Mouse (Mus musculus) embryonic fibroblast, embryonic 13.5 days (primary cell): ENCODE data around the gene Fam81a. TPM values are rescaled to one million over a fixed set of nuclear protein-coding genes. Genes with fewer than 3 reads are reported as not detected.

Experiments
- H3K27ac ChIP-seq: 2 replicates; pipeline ENCODE4 v1.5.1; 2012; ENCODE audit warnings: low read length, control low read depth, inconsistent platforms; ENCODE audit not compliant: insufficient read depth
- H3K4me1 ChIP-seq: 2 replicates; pipeline ENCODE4 v1.6.1; 2011; ENCODE audit warnings: low read length; ENCODE audit not compliant: control insufficient read depth, insufficient read depth
- H3K4me3 ChIP-seq: 2 replicates; pipeline ENCODE4 v1.5.1; 2011; ENCODE audit warnings: mild to moderate bottlenecking, control low read depth, low read length; ENCODE audit not compliant: insufficient read depth
- CTCF ChIP-seq: IDR thresholded peaks from 2 replicates; pipeline ENCODE4 v1.5.1; 2011; ENCODE audit warnings: mild to moderate bottlenecking, control low read depth, low read length, moderate library complexity, borderline replicate concordance; ENCODE audit not compliant: insufficient read depth
- POLR2A ChIP-seq: IDR thresholded peaks from 2 replicates; pipeline ENCODE4 v1.6.1; 2011; ENCODE audit warnings: low read depth, mild to moderate bottlenecking, control low read depth, low read length, moderate library complexity
- polyA plus RNA-seq: library from polyadenylated mRNA; stranded (reverse); fragments of >200 nt; gene quantifications from 2 replicates; pipeline ENCODE4 v1.2.4, GENCODE M21; 2011; ENCODE audit warnings: low read depth; ENCODE audit not compliant: missing spikeins, insufficient read length

Gene Fam81a
- polyA plus RNA-seq, result 1.7 and 2.5 TPM in 2 replicates

DNA sequence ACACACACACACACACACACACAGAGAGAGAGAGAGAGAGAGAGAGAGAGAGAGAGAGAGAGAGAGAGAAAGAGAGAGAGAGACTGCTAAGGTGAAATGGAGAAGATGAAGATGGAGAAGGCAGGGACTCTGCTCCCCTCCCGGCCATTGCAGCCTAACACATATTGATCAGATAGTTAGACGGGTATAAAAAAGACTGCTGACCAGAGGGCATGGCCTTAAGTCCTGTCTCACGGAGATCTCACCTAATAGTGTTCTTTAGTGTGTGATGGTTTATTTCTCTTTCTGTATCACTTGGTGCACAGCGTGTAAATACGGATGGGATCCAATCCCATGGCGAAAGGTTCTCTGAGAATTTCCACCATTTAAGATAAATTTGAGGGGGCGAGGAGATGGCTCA, at the start of gene Fam81a:
Fam81a (minus strand) TSS at position 101 of the 400 bp plus-strand sequence.
- TF ChIP-seq POLR2A, result no peak
- TF ChIP-seq CTCF, result no peak
- peaks cover 3% of the 10 kb centered on the region for H3K4me1 ChIP-seq
- no peak within 1 kb of the TSS for H3K27ac ChIP-seq
- H3K4me3 ChIP-seq, result peak within 1 kb of the TSS; percentile 41

DNA sequence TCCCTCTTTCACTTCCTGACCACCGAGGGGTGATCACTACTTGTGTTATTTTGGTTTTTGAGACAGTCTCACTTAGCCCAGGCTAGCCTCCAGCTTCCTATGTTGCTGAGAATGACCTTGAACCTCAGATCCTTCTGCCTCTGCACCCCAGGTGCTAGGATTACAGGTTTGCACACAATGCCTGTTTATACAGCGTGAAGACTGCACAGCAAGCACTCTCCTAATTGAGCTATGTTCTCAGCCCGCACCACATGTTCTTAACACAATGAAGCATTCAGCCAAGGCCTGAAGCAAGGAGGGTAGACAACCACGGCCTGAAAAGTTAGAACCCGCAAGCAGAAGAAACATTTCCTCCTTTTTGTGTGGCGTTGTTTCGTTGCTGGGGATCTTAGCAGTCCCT, 40.3 kb upstream of the Fam81a start:
- no peak for TF ChIP-seq CTCF
- no peak for TF ChIP-seq POLR2A
- Histone ChIP-seq H3K4me1 (no peaks in the 10 kb centered on the region), H3K4me3 (no peak overlapping the region), H3K27ac (no peak overlapping the region)

DNA sequence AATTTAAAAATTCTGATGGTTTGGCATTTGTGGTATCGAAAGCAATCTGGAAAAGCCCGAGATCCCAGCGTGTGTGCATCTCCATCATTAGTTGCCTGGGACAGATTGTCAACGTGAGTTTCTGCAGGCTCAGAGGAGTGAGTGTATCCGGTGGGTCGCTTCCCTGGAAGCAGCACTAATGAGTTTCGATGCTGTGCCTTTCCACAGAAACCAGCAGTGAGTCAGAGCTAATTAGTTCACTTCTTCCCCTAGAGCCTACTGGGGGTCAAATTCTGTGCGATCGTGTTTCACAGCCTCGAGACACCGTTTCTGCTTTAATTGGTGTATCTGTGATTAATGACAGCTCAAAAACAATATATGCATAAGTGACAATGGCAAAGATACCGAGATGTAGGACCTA, 39.4 kb upstream of the Fam81a start:
- no peak overlapping the region for H3K27ac ChIP-seq
- TF ChIP-seq POLR2A (no peak), CTCF (no peak)
- H3K4me3 ChIP-seq, result no peak overlapping the region
- no peaks in the 10 kb centered on the region for H3K4me1 ChIP-seq

DNA sequence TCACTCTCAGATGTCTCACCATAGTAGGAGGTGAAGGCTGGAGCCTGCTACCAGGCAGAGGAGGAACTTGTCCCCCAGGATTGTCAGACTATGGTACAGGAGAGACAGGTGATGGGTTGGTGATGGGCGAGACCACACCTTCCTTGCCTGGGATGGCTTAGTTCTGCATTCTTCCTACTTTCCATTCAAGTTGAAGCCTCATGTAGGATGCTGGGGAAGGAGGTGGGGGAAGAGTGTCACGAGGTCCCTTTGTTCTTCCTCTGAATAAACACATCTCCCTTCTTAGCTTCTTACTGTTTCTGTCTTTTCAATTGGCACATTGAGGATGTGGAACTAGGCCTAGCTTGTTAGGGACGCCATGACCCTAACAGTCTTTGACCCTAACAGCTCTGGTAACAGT, 33.9 kb upstream of the Fam81a start:
- H3K4me3 ChIP-seq, result no peak overlapping the region
- H3K27ac ChIP-seq, result no peak overlapping the region
- no peaks in the 10 kb centered on the region for H3K4me1 ChIP-seq
- TF ChIP-seq CTCF, result no peak
- no peak for TF ChIP-seq POLR2A

DNA sequence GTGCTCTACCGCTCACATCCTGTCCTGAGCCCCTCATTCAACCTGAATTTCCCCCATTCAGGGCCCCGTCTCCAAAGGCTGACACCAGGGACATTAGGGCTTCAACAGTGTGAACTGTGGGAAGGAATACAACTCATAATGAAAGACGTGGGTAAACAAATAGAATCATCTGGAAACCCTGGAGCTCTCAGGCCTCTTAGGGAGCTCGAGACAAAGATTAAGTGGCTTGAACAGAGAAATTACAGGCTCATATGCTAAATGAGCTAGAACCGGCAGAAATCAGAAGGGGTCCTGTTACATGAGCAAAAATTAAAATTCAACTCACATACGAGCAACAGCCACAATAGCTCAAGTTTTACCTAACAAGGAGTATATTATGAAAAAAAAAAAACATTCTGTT, 32.5 kb upstream of the Fam81a start:
- no peak overlapping the region for H3K4me3 ChIP-seq
- TF ChIP-seq CTCF (no peak), POLR2A (no peak)

DNA sequence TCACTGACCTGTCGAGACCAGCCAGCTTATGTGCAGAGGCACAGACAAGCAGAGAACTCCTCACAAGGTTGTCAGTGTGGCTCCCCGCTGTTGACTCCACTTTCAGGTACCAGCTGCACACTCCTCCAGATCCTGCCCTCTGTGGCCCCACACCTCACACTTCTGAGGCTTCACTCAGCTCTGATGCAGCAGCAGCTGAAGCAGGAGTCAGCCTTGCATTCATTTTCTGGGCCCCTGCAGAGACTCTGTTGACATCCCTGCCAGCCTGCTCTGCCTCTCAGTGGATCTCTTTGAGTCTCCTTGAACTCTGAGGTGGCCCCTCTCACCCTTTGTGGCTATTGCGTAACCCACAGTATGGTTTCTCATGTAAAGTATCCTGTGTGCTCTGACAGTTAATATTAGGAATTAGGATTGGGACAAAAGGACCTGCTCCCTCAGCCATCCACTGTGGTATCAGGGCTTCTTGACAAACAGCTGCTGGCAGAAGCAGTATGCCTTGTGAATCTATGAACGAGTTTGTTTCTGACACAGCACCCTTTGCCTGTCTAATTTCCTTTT, 32.0 kb upstream of the Fam81a start:
- Histone ChIP-seq H3K27ac (no peak overlapping the region), H3K4me3 (no peak overlapping the region), H3K4me1 (no peaks in the 10 kb centered on the region)
- TF ChIP-seq CTCF (no peak), POLR2A (no peak)

More for the DNA sequence above, 32.5 kb upstream of the Fam81a start:
- Histone ChIP-seq H3K27ac (no peak overlapping the region), H3K4me1 (no peaks in the 10 kb centered on the region)

DNA sequence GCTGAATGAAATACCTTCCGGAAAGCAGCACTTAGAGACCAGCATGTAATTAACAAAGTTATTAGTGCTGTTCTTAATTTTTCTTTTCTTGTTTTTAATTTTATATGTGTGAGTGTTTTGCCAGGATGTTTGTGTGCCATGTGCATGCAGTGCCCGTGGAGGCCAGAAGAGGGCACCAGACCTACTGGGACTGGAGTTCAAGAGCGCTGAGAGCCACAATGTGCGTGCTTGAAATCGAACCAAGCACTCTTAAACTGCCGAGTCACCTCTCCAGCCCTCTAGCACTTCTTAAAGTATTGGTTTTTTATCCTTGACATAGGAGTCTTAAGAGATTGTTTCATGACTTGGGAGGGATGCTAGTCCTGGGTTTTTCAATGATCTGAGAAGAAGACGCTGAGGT, 26.6 kb upstream of the Fam81a start:
- TF ChIP-seq POLR2A (no peak), CTCF (peak; percentile 47; the same call in 1 of the 2 replicates)
- Histone ChIP-seq H3K27ac (no peak overlapping the region), H3K4me1 (no peaks in the 10 kb centered on the region), H3K4me3 (no peak overlapping the region)

DNA sequence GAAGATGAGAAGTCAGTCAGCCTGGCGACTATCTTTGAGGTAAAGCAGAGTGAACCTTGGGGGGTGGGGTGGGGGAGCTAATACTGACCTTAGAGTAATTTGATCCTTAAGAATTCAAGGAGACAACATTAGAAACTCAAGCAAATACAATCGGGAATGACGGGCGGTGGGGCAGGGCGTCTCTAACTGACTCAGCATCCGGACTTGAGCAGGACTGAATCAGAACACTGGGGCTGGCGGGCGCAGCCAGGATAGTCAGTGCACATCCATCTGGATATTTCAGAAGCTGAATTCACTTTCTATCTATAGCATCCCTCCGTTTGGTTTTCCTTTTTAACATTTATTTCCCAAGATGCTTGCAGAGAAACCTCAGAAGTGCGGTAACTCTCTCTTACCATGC, 17.7 kb upstream of the Fam81a start:
- Histone ChIP-seq H3K4me3 (no peak overlapping the region), H3K27ac (no peak overlapping the region)
- TF ChIP-seq CTCF (no peak), POLR2A (no peak)

DNA sequence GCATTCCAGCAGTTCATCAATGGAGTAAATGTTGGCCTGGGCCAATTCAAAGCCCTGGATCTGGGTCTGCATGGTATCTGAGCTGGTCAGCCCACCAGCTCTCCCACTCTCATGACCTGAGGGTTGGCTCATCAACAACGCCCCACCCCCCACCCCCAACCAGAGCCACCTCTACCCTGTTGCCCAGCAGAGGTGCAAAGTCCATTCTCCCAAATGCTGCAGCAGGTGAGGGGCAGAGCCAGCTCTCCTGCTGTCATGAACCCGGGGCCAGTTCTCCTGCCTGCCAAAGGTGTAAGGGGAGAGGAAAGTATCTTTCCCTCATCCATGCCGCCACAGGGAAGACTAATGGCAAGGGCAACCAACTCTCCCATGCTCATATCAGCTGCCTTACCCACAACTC, 5.3 kb upstream of the Fam81a start:
- Histone ChIP-seq H3K27ac (no peak overlapping the region), H3K4me1 (no peaks in the 10 kb centered on the region), H3K4me3 (no peak overlapping the region)
- TF ChIP-seq CTCF (no peak), POLR2A (no peak)

More for the DNA sequence above, 17.7 kb upstream of the Fam81a start:
- H3K4me1 ChIP-seq, result no peaks in the 10 kb centered on the region

DNA sequence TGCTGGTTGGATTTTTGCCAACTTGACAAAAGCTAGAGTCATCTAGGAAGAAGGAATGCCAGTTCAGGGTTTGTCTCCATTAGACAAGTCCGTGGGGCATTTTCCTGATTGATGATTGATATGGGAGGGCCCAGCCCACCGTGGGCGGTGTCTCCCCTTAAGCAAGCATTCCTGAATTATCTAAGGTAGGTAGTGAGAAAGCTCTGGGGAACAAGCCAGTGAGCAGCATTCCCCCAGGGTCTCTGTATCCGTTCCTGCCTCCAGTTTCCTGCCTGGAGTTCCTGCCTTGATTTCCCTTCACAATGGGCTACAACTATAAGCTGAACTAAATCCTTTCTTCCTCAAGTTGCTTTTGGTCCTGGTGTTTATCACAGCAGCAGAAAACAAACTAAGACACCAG, 3.1 kb upstream of the Fam81a start:
- TF ChIP-seq CTCF (no peak), POLR2A (no peak)

DNA sequence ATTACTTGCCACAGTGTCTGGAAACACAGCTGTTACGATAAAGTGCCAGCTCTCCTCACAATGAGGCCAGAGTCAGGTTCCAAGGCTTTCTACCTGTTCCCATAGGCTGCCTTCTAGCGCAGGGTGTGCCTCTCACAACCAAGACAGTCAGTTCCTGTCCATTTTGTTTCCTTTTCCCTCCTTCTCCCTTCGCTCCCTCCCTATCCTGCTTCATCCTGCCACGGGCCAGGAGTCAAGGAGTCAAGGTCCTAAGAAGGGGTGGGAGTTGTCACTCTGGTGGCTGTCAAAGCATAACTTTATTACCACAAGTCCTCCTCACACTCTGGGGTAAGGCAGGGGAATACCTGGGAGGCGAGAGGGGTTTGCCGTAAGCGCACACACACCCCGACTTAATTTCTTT, 966 bp upstream of the Fam81a start:
- Histone ChIP-seq H3K4me1 (peaks cover 3% of the 10 kb centered on the region), H3K4me3 (no peak overlapping the region), H3K27ac (no peak overlapping the region)
- TF ChIP-seq CTCF (no peak), POLR2A (no peak)

More for the DNA sequence above, 3.1 kb upstream of the Fam81a start:
- Histone ChIP-seq H3K27ac (no peak overlapping the region), H3K4me1 (no peaks in the 10 kb centered on the region; the same call in 1 of the 2 replicates), H3K4me3 (no peak overlapping the region)
